Mouse (Mus musculus) stomach, embryonic 16.5 days (tissue): ENCODE measurements around the gene Olfr215. TPM values are rescaled to one million over a fixed set of nuclear protein-coding genes. Genes with fewer than 3 reads are reported as not detected.
"Not testable (repeated sequence)": the region's sequence is repeated elsewhere in the genome, so short reads cannot be mapped to it uniquely, and the experiment has no call there.

ENCODE experiments used
- ATAC-seq: fragments of 200-750 bp; cut with Nextera tagmentation; 2 replicates; pipeline ENCODE4 v1.8.0; 2017; ENCODE audit warnings: moderate number of reproducible peaks, moderate TSS enrichment; ENCODE audit not compliant: insufficient read depth, low FRiP score
- H3K27ac ChIP-seq: fragments of 300-500 bp; sonication (generic); 2 replicates; pipeline ENCODE4 v1.5.1; 2014; ENCODE audit warnings: low read length
- H3K27me3 ChIP-seq: fragments of 300-500 bp; sonication (generic); 2 replicates; pipeline ENCODE4 v1.6.1; 2014; ENCODE audit warnings: low read length, control low read depth, mixed read lengths; ENCODE audit not compliant: control insufficient read depth, insufficient read depth
- H3K36me3 ChIP-seq: fragments of 300-500 bp; sonication (generic); 2 replicates; pipeline ENCODE4 v1.6.1; 2014; ENCODE audit warnings: low read length; ENCODE audit not compliant: control insufficient read depth, insufficient read depth
- H3K4me1 ChIP-seq: fragments of 300-500 bp; sonication (generic); 2 replicates; pipeline ENCODE4 v1.6.1; 2014; ENCODE audit warnings: low read length, control low read depth, mixed read lengths; ENCODE audit not compliant: control insufficient read depth, insufficient read depth
- H3K4me2 ChIP-seq: fragments of 300-500 bp; sonication (generic); 2 replicates; pipeline ENCODE4 v1.6.1; 2014; ENCODE audit warnings: low read depth, low read length, mixed read lengths
- H3K4me3 ChIP-seq: fragments of 300-500 bp; sonication (generic); replicated peaks from 2 replicates; pipeline ENCODE4 v1.5.1; 2014; ENCODE audit warnings: mild to moderate bottlenecking, low read length
- H3K9ac ChIP-seq: fragments of 300-500 bp; sonication (generic); 2 replicates; pipeline ENCODE4 v1.6.1; 2014; ENCODE audit warnings: low read length
- H3K9me3 ChIP-seq: fragments of 300-500 bp; sonication (generic); replicated peaks from 2 replicates; pipeline ENCODE4 v1.6.1; 2016; ENCODE audit warnings: low read length, control low read depth; ENCODE audit not compliant: control insufficient read depth
- WGBS: fragments of 180-500 bp; shearing (Covaris S2); extraction: QIAGEN DNeasy Blood & Tissue Kit; methylation state at CpG from one replicate; pipeline ENCODE4 v1.1.7; 2014; 5-methylcytosine and 5-hydroxymethylcytosine counted together
- polyA plus RNA-seq: library from polyadenylated mRNA; unstranded; fragments of >200 nt; fragmentation: Nextera tagmentation; extraction: Ambion mirVana; gene quantifications from 2 replicates; pipeline ENCODE4 v1.2.1, GENCODE M21; 2015

The Olfr215 gene
- polyA plus RNA-seq, 1 experiment from 2014 or later, result not detected

DNA sequence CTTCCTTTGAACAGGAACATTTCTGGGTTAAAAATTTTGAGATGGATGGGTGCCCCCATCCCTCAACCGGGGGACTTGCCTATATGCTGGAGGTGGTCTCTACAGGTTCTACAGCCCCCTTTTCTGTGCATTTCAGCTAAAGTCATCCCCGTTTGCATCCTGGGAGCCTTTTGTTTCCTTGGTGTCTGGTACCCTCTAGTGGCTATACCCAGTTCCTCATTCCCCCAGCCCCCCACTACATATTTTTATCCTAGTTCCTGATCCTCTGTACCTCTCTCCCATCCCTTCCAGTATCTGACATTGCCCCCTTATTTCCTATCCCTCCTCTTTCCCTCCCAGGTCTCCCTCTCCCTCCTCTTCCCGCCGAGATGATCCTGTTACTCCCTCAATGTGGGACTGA, 23.2 kb upstream of the Olfr215 start:
- H3K4me2 ChIP-seq, result no peak overlapping the region
- WGBS, result 47% methylated on average over 4 of the region's 4 CpGs
- H3K9me3 ChIP-seq, result no peaks in the 10 kb centered on the region
- H3K4me1 ChIP-seq, result no peaks in the 10 kb centered on the region
- no peak overlapping the region for H3K9ac ChIP-seq
- ATAC-seq, result no peak
- H3K4me3 ChIP-seq, result no peak overlapping the region
- H3K27me3 ChIP-seq, result no peaks in the 10 kb centered on the region
- no peaks in the 10 kb centered on the region for H3K36me3 ChIP-seq
- no peak overlapping the region for H3K27ac ChIP-seq

DNA sequence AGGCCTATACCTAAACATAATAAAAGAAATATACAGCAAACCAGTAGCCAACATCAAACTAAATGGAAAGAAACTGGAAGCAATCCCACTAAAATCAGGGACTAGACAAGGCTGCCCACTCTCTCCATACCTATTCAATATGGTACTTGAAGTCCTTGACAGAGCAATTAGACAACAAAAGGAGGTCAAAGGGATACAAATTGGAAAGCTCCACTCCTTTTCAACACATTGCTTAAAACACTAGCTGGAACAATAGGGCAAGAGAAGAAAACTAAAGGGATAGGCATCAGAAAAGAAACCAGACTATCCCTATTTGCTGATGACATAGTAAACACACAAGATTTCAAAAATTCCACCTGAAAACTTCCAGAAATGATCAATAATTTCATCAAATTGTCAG, 17.0 kb upstream of the Olfr215 start:
- H3K36me3 ChIP-seq, H3K9me3 ChIP-seq, ATAC-seq, H3K9ac ChIP-seq, H3K27ac ChIP-seq, H3K4me1 ChIP-seq, H3K4me3 ChIP-seq, H3K27me3 ChIP-seq, H3K4me2 ChIP-seq: not testable (repeated sequence)

DNA sequence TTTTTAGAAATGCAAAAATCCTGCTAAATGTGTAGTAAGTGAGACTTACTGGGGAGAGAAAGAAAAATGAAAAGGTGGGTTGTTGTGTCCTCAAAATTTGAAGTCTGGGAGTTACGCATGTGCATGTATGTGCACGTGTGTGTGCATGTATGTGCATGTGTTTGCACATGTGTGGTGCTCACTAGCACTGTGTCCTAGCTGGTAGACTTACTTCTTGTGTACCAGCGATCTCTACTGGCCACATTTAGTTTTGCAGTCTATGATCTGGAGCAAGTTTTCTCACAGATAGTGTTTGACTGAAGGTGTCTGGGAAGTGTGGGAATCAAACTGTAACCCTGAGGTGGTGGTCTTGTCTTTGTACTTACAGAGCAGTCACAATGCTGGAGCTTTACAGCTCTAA, 14.2 kb downstream of the Olfr215 start:
- no peaks in the 10 kb centered on the region for H3K36me3 ChIP-seq
- H3K9me3 ChIP-seq, result no peaks in the 10 kb centered on the region
- no peaks in the 10 kb centered on the region for H3K27me3 ChIP-seq
- no peak for ATAC-seq
- WGBS, result 28% methylated on average over 3 of the region's 3 CpGs
- H3K4me2 ChIP-seq, result no peak overlapping the region
- H3K27ac ChIP-seq, result no peak overlapping the region
- no peak overlapping the region for H3K9ac ChIP-seq
- no peaks in the 10 kb centered on the region for H3K4me1 ChIP-seq
- no peak overlapping the region for H3K4me3 ChIP-seq

DNA sequence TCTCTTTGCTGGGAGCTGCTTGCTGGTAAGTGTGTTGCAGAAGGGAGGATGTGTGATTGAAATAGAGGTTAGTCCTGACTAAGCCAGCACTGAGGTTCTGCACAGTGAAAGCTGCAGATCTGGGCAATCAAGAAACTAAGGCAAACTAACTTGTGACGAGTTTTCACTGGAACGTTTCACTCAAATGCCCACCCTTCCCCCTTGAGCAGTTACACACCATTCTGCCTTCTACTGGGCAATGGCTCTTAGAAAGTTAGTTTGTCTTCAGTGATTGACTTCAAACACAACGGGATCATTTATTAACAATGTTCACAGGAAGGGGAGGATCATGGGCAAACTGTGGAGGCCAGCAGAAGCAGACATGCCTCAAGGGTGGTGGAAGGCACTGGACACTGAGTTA, 29.0 kb downstream of the Olfr215 start:
- Histone ChIP-seq H3K9ac (no peak overlapping the region), H3K27me3 (no peaks in the 10 kb centered on the region), H3K36me3 (no peaks in the 10 kb centered on the region), H3K4me3 (no peak overlapping the region), H3K4me1 (no peaks in the 10 kb centered on the region), H3K4me2 (no peak overlapping the region), H3K9me3 (no peaks in the 10 kb centered on the region), H3K27ac (no peak overlapping the region)
- no peak for ATAC-seq
- WGBS, result 47% methylated on average over 3 of the region's 3 CpGs

DNA sequence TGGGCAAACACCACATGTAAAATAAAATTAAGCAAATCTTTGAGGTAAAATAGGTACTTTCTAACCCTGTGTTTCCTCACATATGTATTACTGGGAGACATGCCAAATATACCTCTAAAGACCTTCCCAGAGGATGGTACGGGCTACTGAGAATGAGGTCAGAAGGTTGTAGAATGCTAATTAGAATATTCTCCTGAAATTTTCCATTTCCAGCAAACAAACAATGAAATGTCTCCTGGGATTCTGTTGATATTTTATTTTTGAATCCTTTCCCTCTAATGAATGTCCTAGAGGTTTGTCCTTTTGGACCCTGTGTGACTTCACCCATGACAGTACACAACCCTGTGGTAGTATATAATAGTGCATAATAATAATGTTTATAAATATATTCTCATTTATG, 30.1 kb downstream of the Olfr215 start, which contains the start of gene Olfr214:
Gene Olfr214, plus strand, starts transcription at position 301 of the 400 bp plus-strand sequence.
- no peaks in the 10 kb centered on the region for H3K27me3 ChIP-seq

DNA sequence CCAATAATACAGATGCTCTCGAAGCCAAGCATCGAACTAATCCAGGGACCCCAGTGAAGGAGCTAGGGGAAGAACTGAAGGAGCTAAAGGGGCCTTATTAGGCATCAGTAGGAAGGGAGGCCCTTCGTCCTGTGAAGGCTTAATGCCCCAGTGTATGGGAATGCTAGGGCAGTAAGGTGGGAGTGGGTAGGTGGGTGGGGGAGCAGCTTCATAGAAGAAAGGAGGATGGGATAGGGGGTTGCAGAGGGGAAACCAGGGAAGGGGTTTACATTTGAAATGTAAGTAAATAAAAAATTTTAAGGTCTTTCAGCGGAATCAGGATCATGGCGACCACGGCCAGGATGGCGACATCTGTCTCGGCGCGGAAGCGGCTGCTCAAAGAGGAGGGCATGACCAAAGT, 33.2 kb downstream of the Olfr215 start, which contains the start of gene Gm5580:
Gene Gm5580, plus strand, starts transcription at position 301 of the 400 bp plus-strand sequence.
- 93% methylated on average over 11 of the region's 11 CpGs for WGBS
- not testable (repeated sequence) for H3K27ac ChIP-seq, H3K4me1 ChIP-seq, ATAC-seq, H3K4me2 ChIP-seq, H3K27me3 ChIP-seq, H3K9ac ChIP-seq, H3K36me3 ChIP-seq, H3K9me3 ChIP-seq, H3K4me3 ChIP-seq

More for the DNA sequence above, 30.1 kb downstream of the Olfr215 start, which contains the start of gene Olfr214:
- no peaks in the 10 kb centered on the region for H3K9me3 ChIP-seq
- no peaks in the 10 kb centered on the region for H3K4me1 ChIP-seq
- no peak for ATAC-seq
- no peak within 1 kb of the TSS for H3K4me2 ChIP-seq
- H3K9ac ChIP-seq, result no peak within 1 kb of the TSS
- no peak within 1 kb of the TSS for H3K4me3 ChIP-seq
- WGBS, result 73% methylated on average over 1 of the region's 1 CpGs
- H3K27ac ChIP-seq, result no peak within 1 kb of the TSS
- no peaks in the 10 kb centered on the region for H3K36me3 ChIP-seq

DNA sequence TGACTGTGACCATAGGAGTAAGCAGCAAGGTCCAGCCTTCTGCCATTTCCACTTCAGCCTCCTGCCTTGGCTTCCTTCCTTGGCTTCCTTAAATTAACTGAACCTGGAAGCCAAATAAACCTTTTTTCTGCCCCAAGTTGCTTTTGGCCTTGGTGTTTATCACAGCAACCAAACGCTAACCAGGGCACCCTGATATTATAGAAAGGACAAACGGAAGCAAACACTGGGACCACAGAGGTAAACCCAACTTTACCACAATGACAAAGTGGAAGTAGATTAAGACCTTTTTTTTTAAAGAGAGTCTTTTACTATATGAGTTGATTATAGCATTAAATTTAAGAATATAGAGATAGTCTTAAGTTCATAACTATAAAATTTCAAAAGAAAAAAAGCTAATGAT, 41.5 kb downstream of the Olfr215 start:
- Histone ChIP-seq H3K4me3 (no peak overlapping the region), H3K9me3 (no peaks in the 10 kb centered on the region), H3K4me2 (no peak overlapping the region), H3K36me3 (no peaks in the 10 kb centered on the region), H3K27me3 (no peaks in the 10 kb centered on the region), H3K4me1 (no peaks in the 10 kb centered on the region), H3K9ac (no peak overlapping the region), H3K27ac (no peak overlapping the region)
- no peak for ATAC-seq
- WGBS, result 72% methylated on average over 2 of the region's 2 CpGs

DNA sequence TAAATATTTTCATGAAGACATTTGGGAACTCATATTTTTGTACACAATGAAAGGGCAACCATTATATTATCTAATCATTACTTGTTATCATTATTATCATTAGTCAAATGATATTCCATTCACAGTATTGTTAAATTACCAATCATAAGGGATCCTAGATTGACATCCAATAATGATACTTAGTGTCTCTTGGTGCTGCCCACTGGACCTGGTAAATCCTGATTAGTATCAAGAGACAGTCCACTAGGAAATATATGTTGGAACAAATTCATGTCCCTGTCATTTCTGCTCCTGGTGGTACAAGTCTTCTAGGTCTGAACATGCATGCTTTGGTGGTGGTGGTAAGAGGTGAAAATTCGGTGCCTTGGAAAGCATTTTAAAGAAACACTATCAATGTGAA, 45.8 kb downstream of the Olfr215 start, which contains the start of gene Olfr213:
Gene Olfr213, plus strand, starts transcription at position 301 of the 400 bp plus-strand sequence.
- Histone ChIP-seq H3K9ac (no peak within 1 kb of the TSS), H3K4me2 (no peak within 1 kb of the TSS), H3K4me3 (no peak within 1 kb of the TSS), H3K4me1 (no peaks in the 10 kb centered on the region), H3K27me3 (no peaks in the 10 kb centered on the region), H3K9me3 (no peaks in the 10 kb centered on the region), H3K27ac (no peak within 1 kb of the TSS), H3K36me3 (no peaks in the 10 kb centered on the region)
- 76% methylated on average over 1 of the region's 1 CpGs for WGBS
- no peak for ATAC-seq
